Mouse (Mus musculus) forebrain, embryonic 13.5 days (tissue): ENCODE measurements at regions not wholly inside any gene's neighbourhood (a gene's known extent, or its start where the extent isn't known, plus 50 kb on each side); places are given as distances from the start of the nearest gene placed in this dataset.

Source experiments
- ATAC-seq: fragments of 200-750 bp; cut with Nextera tagmentation; 2 replicates; pipeline ENCODE4 v1.8.0; 2017
- H3K27ac ChIP-seq: fragments of 300-500 bp; sonication (generic); 2 replicates; pipeline ENCODE4 v1.5.1; 2015; ENCODE audit warnings: inconsistent platforms, mild to moderate bottlenecking, moderate library complexity
- H3K27me3 ChIP-seq: fragments of 300-500 bp; sonication (generic); 2 replicates; pipeline ENCODE4 v1.6.1; 2015; ENCODE audit warnings: mild to moderate bottlenecking, inconsistent platforms
- H3K36me3 ChIP-seq: fragments of 300-500 bp; sonication (generic); 2 replicates; pipeline ENCODE4 v1.6.1; 2015; ENCODE audit warnings: mild to moderate bottlenecking, inconsistent platforms; ENCODE audit not compliant: poor library complexity, severe bottlenecking
- H3K4me1 ChIP-seq: fragments of 300-500 bp; sonication (generic); 2 replicates; pipeline ENCODE4 v1.6.1; 2015; ENCODE audit warnings: inconsistent platforms
- H3K4me2 ChIP-seq: fragments of 300-500 bp; sonication (generic); 2 replicates; pipeline ENCODE4 v1.6.1; 2015; ENCODE audit warnings: inconsistent platforms, mild to moderate bottlenecking, moderate library complexity
- H3K4me3 ChIP-seq: fragments of 300-500 bp; sonication (generic); 2 replicates; pipeline ENCODE4 v1.5.1; 2015; ENCODE audit warnings: mild to moderate bottlenecking, inconsistent platforms
- H3K9ac ChIP-seq: fragments of 300-500 bp; sonication (generic); 2 replicates; pipeline ENCODE4 v1.6.1; 2015; ENCODE audit warnings: mild to moderate bottlenecking, inconsistent platforms
- H3K9me3 ChIP-seq: fragments of 300-500 bp; sonication (generic); replicated peaks from 2 replicates; pipeline ENCODE4 v1.6.1; 2016; ENCODE audit warnings: inconsistent platforms
- WGBS: fragments of 180-500 bp; shearing (Covaris S2); methylation state at CpG from one replicate; pipeline ENCODE4 v1.1.7; 2015; 5-methylcytosine and 5-hydroxymethylcytosine counted together

DNA sequence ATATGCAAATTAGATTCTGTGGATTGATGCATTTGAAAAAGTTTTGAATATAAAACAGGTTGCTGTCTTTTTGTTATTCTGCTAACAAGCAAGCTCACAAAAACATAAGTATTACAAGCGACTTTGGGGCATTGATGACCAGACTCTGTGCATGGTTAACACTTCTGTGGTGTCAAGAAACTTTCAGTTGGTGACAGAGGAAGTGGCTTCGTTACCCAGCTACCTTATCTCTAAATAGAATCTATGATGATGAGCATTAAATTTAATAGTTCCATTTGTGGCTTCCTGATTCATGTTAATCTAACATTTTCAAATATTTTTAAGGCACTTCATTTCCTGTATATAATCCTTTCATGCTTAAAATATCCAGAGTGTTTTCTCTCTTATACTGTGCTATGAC lies 100.8 kb downstream of the Tm2d1 start:
- H3K9me3 ChIP-seq = no peaks in the 10 kb centered on the region
- no peak overlapping the region for H3K4me3 ChIP-seq
- ATAC-seq = no peak
- peaks cover 4% of the 10 kb centered on the region; the same call in 1 of the 2 replicates for H3K4me1 ChIP-seq
- no peak overlapping the region for H3K9ac ChIP-seq
- no peaks in the 10 kb centered on the region for H3K36me3 ChIP-seq
- H3K4me2 ChIP-seq = no peak overlapping the region
- 48% methylated on average over 2 of the region's 2 CpGs for WGBS
- no peak overlapping the region for H3K27ac ChIP-seq
- no peaks in the 10 kb centered on the region for H3K27me3 ChIP-seq

DNA sequence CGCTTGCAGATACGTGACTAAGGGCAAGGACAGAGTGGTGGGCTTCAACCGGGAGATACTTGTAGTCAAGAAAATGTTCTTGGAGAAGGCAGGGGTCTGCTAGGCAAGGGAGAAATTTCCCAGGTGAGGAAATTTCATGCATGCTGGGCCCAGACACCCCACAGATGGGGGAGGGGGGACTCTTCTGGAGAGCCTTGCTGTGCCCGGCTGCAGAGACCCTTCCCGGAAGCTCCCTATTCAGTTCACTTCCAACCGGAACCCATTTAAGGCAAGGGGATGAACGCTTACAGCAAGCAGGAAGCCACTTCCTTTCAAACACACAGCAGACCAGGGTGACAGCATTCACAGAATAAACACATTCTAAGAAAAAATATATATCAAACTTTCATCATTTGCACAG lies 124.8 kb downstream of the Tm2d1 start:
- H3K4me3 ChIP-seq = no peak overlapping the region
- no peak for ATAC-seq
- no peak overlapping the region for H3K4me2 ChIP-seq
- no peaks in the 10 kb centered on the region for H3K4me1 ChIP-seq
- no peaks in the 10 kb centered on the region for H3K27me3 ChIP-seq
- no peaks in the 10 kb centered on the region for H3K9me3 ChIP-seq
- WGBS = 89% methylated on average over 7 of the region's 7 CpGs
- no peak overlapping the region for H3K9ac ChIP-seq
- no peak overlapping the region for H3K27ac ChIP-seq
- no peaks in the 10 kb centered on the region for H3K36me3 ChIP-seq

DNA sequence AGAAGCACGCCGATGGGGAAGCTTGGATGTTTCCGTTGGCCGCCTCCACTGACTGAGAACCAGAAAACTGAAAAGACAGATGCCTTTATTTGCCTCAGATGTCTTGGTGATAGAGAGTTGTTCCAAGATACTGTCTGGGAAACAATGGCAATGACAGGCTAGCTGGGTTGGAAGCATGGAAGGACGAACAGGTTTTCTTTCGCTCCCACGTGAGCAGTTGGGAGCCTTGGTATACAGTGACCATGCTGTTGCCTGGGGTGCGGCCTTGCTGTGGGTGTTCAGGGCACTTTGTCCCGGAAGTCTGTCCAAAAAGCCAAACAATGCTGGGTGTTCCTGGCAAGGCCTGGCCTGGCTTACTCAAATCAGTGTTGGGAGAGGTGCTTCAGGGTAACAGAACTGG lies 125.4 kb downstream of the Tm2d1 start:
- Histone ChIP-seq H3K27me3 (no peaks in the 10 kb centered on the region), H3K4me2 (no peak overlapping the region), H3K9me3 (no peaks in the 10 kb centered on the region), H3K36me3 (no peaks in the 10 kb centered on the region), H3K9ac (no peak overlapping the region), H3K4me3 (no peak overlapping the region), H3K4me1 (no peaks in the 10 kb centered on the region), H3K27ac (no peak overlapping the region)
- ATAC-seq = no peak
- WGBS = 93% methylated on average over 9 of the region's 9 CpGs

DNA sequence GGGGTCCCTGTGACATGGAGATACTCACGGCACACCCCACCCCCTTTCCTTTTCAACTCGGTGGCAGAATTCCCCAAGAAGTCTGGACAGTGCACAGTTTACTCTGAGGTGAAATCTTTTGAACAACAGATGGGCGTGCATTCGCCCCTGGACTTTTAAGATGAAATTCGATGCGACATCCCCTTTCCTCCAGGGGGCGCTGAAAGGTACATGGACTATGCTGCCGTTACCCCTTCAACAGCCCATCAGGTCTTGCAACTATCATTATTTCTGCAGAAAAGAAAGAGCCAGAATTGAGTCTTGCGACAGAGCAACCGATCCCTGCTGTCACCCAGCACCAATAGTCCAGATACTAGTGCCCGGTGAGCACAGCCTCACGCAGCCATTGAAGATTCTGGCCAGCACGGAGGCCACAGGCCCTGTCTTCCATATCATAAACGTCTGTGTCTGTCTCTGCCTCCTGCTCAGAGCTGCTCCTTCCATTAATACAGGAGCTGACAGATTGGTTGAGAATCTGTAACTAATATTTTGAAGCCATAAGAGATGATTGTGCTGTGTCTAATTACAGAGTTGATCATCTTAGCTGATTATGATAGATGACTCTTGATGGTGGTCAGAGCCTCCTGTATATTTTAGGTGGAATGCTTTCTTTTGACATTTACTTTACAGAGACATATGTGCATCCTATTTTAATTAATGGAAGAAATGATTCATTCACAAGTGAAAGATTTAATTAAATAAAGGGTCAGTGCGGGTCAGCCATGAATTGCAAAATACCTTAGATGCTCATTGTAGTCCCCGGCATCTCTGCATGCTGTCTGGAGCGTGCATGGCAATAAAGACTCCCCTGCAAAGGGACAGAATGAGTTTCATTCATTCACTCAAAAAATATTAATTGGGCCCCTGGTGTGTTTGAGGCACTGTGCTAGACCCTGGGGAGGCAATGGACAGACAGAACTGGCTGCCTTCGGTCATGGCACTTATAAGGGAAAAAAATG lies 128.0 kb downstream of the Tm2d1 start:
- peak; percentile 45; the same call in 1 of the 2 replicates for ATAC-seq
- no peak overlapping the region for H3K4me2 ChIP-seq
- H3K9me3 ChIP-seq = no peaks in the 10 kb centered on the region
- H3K9ac ChIP-seq = no peak overlapping the region
- H3K4me3 ChIP-seq = no peak overlapping the region
- 45% methylated on average over 18 of the region's 18 CpGs for WGBS
- H3K4me1 ChIP-seq = no peaks in the 10 kb centered on the region
- no peaks in the 10 kb centered on the region for H3K27me3 ChIP-seq
- no peaks in the 10 kb centered on the region for H3K36me3 ChIP-seq
- no peak overlapping the region for H3K27ac ChIP-seq

DNA sequence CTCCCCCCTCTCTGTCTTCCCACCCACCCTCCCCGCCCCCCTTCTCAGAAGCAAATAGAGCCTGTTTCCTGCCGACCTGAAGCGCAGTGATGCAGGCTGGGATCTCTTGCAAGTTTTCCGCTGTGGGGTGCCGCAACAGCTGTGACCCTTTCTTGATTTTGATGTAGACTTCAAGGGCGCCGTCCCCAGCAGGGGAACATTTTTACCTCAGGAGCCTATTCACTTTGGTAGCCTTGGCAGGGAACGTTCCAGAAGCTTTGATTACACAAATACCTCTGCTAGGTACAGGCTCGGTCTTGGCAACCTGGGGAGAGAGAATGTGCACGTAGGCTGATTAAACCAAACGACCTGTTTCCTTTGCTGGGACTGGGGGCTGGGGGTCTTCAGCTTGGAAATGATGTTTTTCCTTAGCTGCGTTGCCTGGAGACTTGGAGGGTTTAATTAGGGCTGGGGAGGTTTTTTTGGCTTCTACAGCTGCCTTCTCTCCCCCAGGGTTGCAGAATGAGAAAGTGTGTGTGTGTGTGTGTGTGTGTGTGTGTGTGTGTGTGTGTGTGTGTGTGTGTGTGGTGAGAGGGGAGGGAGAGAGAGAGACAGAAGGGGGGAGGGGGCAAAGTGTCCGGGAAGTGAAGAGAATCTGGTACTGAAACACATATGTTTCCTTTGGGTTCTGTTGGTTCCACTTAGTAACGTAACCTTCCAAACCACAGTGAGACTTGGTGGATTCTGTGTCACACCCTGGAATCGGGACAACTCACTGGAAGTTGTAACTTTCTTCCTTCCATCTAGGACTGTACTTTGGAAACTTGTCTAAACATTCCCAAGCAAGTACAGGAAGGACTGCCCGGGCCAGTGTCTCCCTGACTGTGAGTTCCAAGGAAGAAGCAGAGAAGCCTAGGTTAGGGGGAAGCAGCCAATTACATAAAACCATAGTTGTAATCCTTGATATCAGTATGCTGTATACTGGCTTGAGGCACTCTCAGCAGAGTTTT lies 138.9 kb downstream of the Tm2d1 start:
- H3K4me3 ChIP-seq = peak overlapping the region; percentile 27
- 8% methylated on average over 15 of the region's 16 CpGs for WGBS

DNA sequence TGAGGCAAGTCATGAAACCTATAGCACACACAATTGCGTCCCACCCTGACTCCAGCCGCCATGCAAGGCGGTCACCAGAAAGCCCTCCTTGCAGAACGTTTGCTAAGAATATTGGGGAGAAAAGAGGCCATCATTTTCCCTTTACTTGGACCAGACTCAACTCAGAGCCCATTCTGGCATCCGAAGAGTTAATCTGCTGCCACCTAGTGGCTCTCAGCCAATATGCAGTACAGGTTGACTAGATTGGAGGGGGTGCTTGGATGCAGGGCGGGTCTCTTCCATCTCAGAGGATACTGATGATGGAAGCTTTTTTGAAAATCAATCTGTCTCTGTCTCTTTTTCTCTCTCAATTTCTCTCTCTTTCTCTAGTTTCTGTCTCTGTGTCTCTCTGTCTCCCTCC lies 139.6 kb downstream of the Tm2d1 start:
- Histone ChIP-seq H3K9ac (no peak overlapping the region), H3K9me3 (no peaks in the 10 kb centered on the region), H3K27ac (peak overlapping the region; percentile 27; the same call in 1 of the 2 replicates), H3K4me2 (peak overlapping the region; percentile 58), H3K36me3 (no peaks in the 10 kb centered on the region), H3K4me3 (0 out of 2 replicates have a peak overlapping the region, but pooled peaks have one; percentile 27), H3K4me1 (peaks cover 21% of the 10 kb centered on the region), H3K27me3 (no peaks in the 10 kb centered on the region)
- WGBS = under 1% methylated on average over 6 of the region's 6 CpGs
- peak; percentile 89 for ATAC-seq

More for the DNA sequence above, 138.9 kb downstream of the Tm2d1 start:
- no peaks in the 10 kb centered on the region for H3K36me3 ChIP-seq
- H3K4me2 ChIP-seq = peak overlapping the region; percentile 58
- H3K9ac ChIP-seq = peak overlapping the region; percentile 45; the same call in 1 of the 2 replicates
- no peaks in the 10 kb centered on the region for H3K27me3 ChIP-seq
- peak overlapping the region; percentile 70 for H3K27ac ChIP-seq
- H3K4me1 ChIP-seq = peaks cover 21% of the 10 kb centered on the region
- peak; percentile 86 for ATAC-seq
- no peaks in the 10 kb centered on the region for H3K9me3 ChIP-seq

DNA sequence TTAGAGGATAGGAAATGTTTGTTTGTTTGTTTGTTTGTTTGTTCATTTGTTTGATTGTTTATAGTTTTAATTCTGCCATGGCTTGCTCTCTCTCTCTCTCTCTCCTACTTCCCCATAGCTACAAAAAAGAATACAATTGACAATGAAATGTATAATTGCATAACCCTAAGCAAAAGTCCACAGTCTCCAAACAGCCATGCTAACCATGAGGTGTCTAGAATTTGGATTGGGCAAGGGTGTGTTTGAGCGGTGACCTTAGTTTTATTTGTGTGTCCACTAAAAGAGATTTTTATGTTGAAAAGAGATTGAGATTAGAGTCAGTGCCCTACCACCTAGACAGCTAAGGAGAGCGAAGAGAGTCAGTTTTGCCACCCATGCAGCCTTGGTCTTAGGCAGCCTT lies 141.2 kb downstream of the Tm2d1 start:
- no peak overlapping the region for H3K4me3 ChIP-seq

DNA sequence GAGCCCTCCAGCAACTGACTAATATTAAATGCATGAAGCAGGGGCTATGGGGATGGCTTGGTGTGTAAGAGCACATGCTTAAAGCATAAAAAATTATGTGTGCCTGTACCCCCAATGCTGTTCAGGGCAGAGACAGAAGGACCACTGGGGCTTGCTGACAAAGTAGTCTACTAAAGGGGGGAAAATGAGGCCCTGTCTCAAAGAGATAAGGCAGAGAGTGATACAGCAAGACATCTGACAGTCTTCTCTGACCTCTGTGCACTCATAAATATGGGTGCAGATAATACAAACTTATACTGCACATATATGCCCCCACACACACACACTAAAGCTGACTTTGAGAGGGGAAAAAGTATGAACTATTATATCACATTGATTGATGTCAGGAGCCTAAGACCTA lies 142.8 kb downstream of the Tm2d1 start:
- H3K36me3 ChIP-seq = no peaks in the 10 kb centered on the region
- H3K4me1 ChIP-seq = peaks cover 26% of the 10 kb centered on the region
- H3K4me3 ChIP-seq = no peak overlapping the region
- H3K27me3 ChIP-seq = no peaks in the 10 kb centered on the region
- ATAC-seq = no peak
- no peak overlapping the region for H3K4me2 ChIP-seq
- no peaks in the 10 kb centered on the region for H3K9me3 ChIP-seq
- H3K9ac ChIP-seq = no peak overlapping the region
- H3K27ac ChIP-seq = no peak overlapping the region

More for the DNA sequence above, 141.2 kb downstream of the Tm2d1 start:
- Histone ChIP-seq H3K36me3 (no peaks in the 10 kb centered on the region), H3K4me1 (peaks cover 21% of the 10 kb centered on the region), H3K9me3 (no peaks in the 10 kb centered on the region), H3K27ac (no peak overlapping the region), H3K9ac (no peak overlapping the region), H3K27me3 (no peaks in the 10 kb centered on the region), H3K4me2 (no peak overlapping the region)
- WGBS = 95% methylated on average over 2 of the region's 2 CpGs
- ATAC-seq = no peak

DNA sequence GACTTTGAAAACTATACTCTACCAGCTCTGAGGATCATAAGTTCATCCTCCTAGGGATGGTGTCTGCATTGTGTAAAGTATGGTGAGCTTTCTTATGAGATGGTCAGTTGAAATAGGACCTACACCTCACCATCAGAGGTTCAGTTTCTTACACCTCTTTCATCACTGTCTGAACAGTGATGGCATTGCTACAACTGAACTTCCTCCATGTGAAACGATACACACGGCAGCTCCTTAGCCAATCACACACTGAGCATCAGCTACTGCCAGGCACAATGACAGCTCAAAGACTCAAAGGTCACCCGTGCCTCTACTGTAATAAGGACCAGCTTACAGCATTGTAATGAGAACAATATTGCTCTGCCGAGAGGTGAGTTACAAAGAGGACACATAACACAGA lies 145.0 kb downstream of the Tm2d1 start:
- peaks cover 8% of the 10 kb centered on the region; the same call in 1 of the 2 replicates for H3K4me1 ChIP-seq
- H3K4me2 ChIP-seq = no peak overlapping the region
- WGBS = 69% methylated on average over 4 of the region's 4 CpGs
- no peak overlapping the region; the same call in 1 of the 2 replicates for H3K27ac ChIP-seq
- H3K9ac ChIP-seq = no peak overlapping the region
- no peak for ATAC-seq
- no peaks in the 10 kb centered on the region for H3K27me3 ChIP-seq
- H3K4me3 ChIP-seq = no peak overlapping the region
- no peaks in the 10 kb centered on the region for H3K36me3 ChIP-seq
- H3K9me3 ChIP-seq = no peaks in the 10 kb centered on the region

DNA sequence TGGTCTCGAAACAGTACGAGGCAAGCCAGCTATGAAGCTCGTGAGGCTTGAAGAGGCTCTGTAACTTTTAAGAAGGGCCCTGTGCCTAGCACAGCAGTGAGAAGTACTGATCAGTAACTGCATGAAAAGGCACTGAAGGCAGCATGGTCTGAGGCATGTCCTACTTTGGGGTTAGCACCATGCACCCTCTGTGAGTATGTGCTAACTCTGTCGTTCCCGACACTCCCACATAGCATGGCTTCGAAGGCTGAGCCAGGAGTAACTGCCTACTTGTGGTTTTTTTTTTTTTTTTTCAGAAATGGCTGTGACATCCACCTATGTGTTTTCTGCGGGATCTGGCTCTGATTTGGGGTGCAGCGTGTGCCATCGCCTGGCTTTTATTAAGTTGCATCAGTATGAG lies 145.6 kb downstream of the Tm2d1 start:
- Histone ChIP-seq H3K9me3 (no peaks in the 10 kb centered on the region), H3K9ac (no peak overlapping the region), H3K4me2 (no peak overlapping the region), H3K36me3 (no peaks in the 10 kb centered on the region), H3K27me3 (no peaks in the 10 kb centered on the region), H3K4me1 (0 out of 2 replicates have a peak, but pooled peaks cover 5% of the 10 kb centered on the region), H3K4me3 (no peak overlapping the region), H3K27ac (no peak overlapping the region)
- ATAC-seq = no peak
- WGBS = 88% methylated on average over 9 of the region's 9 CpGs

DNA sequence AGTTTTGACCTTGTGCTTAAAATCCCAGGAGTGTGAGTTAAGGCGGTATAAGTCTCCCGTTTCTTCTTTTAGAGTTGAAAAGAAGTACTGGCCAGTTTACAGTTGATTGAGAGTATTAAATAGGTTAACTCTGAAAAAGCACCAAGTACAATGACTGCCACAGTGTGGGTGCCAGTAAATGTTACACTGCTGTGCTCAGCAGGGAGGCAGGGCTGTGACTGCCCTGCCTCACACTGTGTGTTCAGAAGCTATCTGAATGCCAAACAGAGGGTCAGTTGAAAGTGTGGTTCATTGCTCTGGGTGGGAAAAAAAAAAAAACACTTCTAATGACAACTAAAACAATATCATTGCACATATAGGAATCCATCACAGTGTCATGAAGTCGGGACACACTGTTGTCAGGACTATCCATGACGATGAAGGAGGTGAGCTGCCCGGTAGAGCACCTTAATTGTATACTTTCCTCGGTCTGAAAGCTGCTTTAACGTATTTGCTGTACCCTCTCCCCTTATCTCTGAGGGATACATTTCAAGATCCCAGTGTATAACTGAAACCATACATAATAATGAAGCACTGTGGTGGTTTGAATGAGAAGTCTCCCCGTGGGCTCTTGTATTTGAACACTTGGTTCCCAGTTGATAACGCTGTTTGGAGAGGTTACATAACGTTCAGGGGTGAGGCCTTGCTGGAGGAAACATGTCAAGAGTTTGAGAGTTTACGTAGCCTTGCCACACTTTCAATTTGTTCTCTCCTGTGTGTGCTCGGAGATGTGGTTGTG lies 146.9 kb downstream of the Tm2d1 start:
- 64% methylated on average over 12 of the region's 12 CpGs for WGBS
- no peak for ATAC-seq
- no peak overlapping the region for H3K9ac ChIP-seq

More for the DNA sequence above, 146.9 kb downstream of the Tm2d1 start:
- H3K36me3 ChIP-seq = no peaks in the 10 kb centered on the region
- 0 out of 2 replicates have a peak, but pooled peaks cover 5% of the 10 kb centered on the region for H3K4me1 ChIP-seq
- H3K4me2 ChIP-seq = no peak overlapping the region
- no peaks in the 10 kb centered on the region for H3K9me3 ChIP-seq
- H3K27me3 ChIP-seq = no peaks in the 10 kb centered on the region
- no peak overlapping the region for H3K27ac ChIP-seq
- H3K4me3 ChIP-seq = no peak overlapping the region
